In genomic region chr6:107749111-107749736, GRCm38 (mm10) we compare ENCODE assay signal across 20 mouse cellular contexts.
"Had no signal": no experiment of that assay in that cellular context is flagged by ENCODE, and none has a peak within 500 bp of the region (broad histone marks: within the 10 kb centered on the region; RNA-seq: fewer than 3 reads in every experiment).

No protein-coding gene starts in this region.

- H3K9ac ChIP-seq: limb, embryonic 13.5 days; liver, embryonic 12.5 days; liver, embryonic 15.5 days; lung, embryonic 15.5 days; neural tube, embryonic 12.5 days; neural tube, embryonic 15.5 days; stomach, embryonic 15.5 days had no signal

- H3K4me1 ChIP-seq: limb, embryonic 10.5 days; limb, embryonic 13.5 days; liver, embryonic 12.5 days; liver, embryonic 15.5 days; lung, embryonic 15.5 days; neural tube, embryonic 12.5 days; neural tube, embryonic 15.5 days; stomach, embryonic 15.5 days had no signal

- H3K4me3 ChIP-seq: layer of hippocampus, adult 2 months; limb, embryonic 10.5 days; limb, embryonic 13.5 days; liver, embryonic 12.5 days; liver, embryonic 15.5 days; lung, embryonic 15.5 days; neural tube, embryonic 12.5 days; neural tube, embryonic 15.5 days; stomach, embryonic 15.5 days had no signal

- DNase-seq: kidney, postnatal 25 days; layer of hippocampus, adult 9-11 months; liver; lung, adult 18-20 months; lung, postnatal 14 days; lung, postnatal 4 days; right cerebral cortex, adult 18-20 months; right cerebral cortex, postnatal 14 days; thymus, postnatal 25 days had no signal

- H3K27ac ChIP-seq: kidney, postnatal 0 days; layer of hippocampus, adult 2 months; limb, embryonic 10.5 days; limb, embryonic 13.5 days; liver, embryonic 12.5 days; liver, embryonic 15.5 days; lung, embryonic 15.5 days; neural tube, embryonic 12.5 days; neural tube, embryonic 15.5 days; stomach, embryonic 15.5 days had no signal

- H3K36me3 ChIP-seq: limb, embryonic 10.5 days; limb, embryonic 13.5 days; liver, embryonic 12.5 days; liver, embryonic 15.5 days; lung, embryonic 15.5 days; neural tube, embryonic 12.5 days; neural tube, embryonic 15.5 days; stomach, embryonic 15.5 days had no signal

- H3K4me2 ChIP-seq: limb, embryonic 13.5 days; liver, embryonic 12.5 days; liver, embryonic 15.5 days; lung, embryonic 15.5 days; midbrain, embryonic 11.5 days; neural tube, embryonic 12.5 days; neural tube, embryonic 15.5 days; stomach, embryonic 15.5 days had no signal

- H3K27me3 ChIP-seq: limb, embryonic 13.5 days; liver, embryonic 12.5 days; liver, embryonic 15.5 days; lung, embryonic 15.5 days; neural tube, embryonic 12.5 days; neural tube, embryonic 15.5 days; stomach, embryonic 15.5 days had no signal

- H3K9me3 ChIP-seq: limb, embryonic 10.5 days; limb, embryonic 13.5 days; liver, embryonic 12.5 days; liver, embryonic 15.5 days; lung, embryonic 15.5 days; neural tube, embryonic 12.5 days; neural tube, embryonic 15.5 days; stomach, embryonic 15.5 days had no signal

- ATAC-seq: liver, embryonic 12.5 days had no signal
